18 mouse cellular contexts compared by ENCODE assay signal in genomic region chr9:52323757-52324156, GRCm38 (mm10).
DNase-seq lines count a peak whose midpoint lies in the region; ATAC-seq and TF ChIP-seq lines count a peak whose summit lies in the region.
"Had no signal": no experiment of that assay in that cellular context is flagged by ENCODE, and none has a peak within 500 bp of the region (broad histone marks: within the 10 kb centered on the region; RNA-seq: fewer than 3 reads in every experiment).

No protein-coding gene starts in this region.

- TF ChIP-seq EP300 in heart, adult 2 months (IDR thresholded peaks at IDR 0.05; ENCODE audit: insufficient read depth, low read depth, low read length), result no peak
- no peak for TF ChIP-seq EP300 in stomach, postnatal 0 days (optimal IDR thresholded peaks at IDR 0.05)

- intact Hi-C loops in heart, adult 2 months (cut with DNase I), result no loop called here

- H3K9ac ChIP-seq in heart, adult 2 months (ENCODE audit: low read depth, low read length), result no peak overlapping the region
- H3K9ac ChIP-seq in lung, embryonic 14.5 days, result no peak overlapping the region
- no peak overlapping the region for H3K9ac ChIP-seq in stomach, postnatal 0 days (ENCODE audit: low read length)
- H3K9ac ChIP-seq: forebrain, embryonic 13.5 days; hindbrain, embryonic 14.5 days; limb, embryonic 12.5 days had no signal

- no peak overlapping the region for H3K4me2 ChIP-seq in lung, embryonic 14.5 days
- no peak overlapping the region for H3K4me2 ChIP-seq in stomach, postnatal 0 days (replicated peaks; ENCODE audit: low read depth)
- H3K4me2 ChIP-seq: forebrain, embryonic 13.5 days; hindbrain, embryonic 14.5 days; limb, embryonic 12.5 days had no signal

- no peaks in the 10 kb centered on the region for H3K27me3 ChIP-seq in heart, adult 2 months (ENCODE audit: control insufficient read depth, insufficient read depth, low read length)
- H3K27me3 ChIP-seq in lung, embryonic 14.5 days (ENCODE audit: insufficient read depth, low read length), result no peaks in the 10 kb centered on the region
- H3K27me3 ChIP-seq in Patski, result peaks cover 7% of the 10 kb centered on the region
- H3K27me3 ChIP-seq in stomach, postnatal 0 days (ENCODE audit: control insufficient read depth, insufficient read depth, low read length), result no peaks in the 10 kb centered on the region
- H3K27me3 ChIP-seq: forebrain, embryonic 13.5 days; limb, embryonic 12.5 days had no signal

- in situ Hi-C loops in Patski (cut with MboI; ENCODE audit: low pct_unique_long_range_greater_than_20kb), result no loop called here

- 75% methylated on average over 1 of the region's 1 CpGs for WGBS in heart, adult 2 months
- WGBS in lung, embryonic 14.5 days, result 81% methylated on average over 1 of the region's 1 CpGs
- WGBS in lung, adult 2 months, result 80% methylated on average over 1 of the region's 1 CpGs
- 83% methylated on average over 1 of the region's 1 CpGs for WGBS in stomach, postnatal 0 days

- H3K36me3 ChIP-seq in heart, adult 2 months (ENCODE audit: control insufficient read depth, insufficient read depth, low read length), result no peaks in the 10 kb centered on the region
- H3K36me3 ChIP-seq in lung, embryonic 14.5 days (ENCODE audit: insufficient read depth), result no peaks in the 10 kb centered on the region
- no peaks in the 10 kb centered on the region for H3K36me3 ChIP-seq in stomach, postnatal 0 days (ENCODE audit: control insufficient read depth, insufficient read depth, low read length)
- H3K36me3 ChIP-seq: limb, embryonic 12.5 days had no signal

- H3K27ac ChIP-seq in heart, adult 2 months, result no peak overlapping the region
- H3K27ac ChIP-seq in lung, embryonic 14.5 days (ENCODE audit: low read depth), result no peak overlapping the region
- no peak overlapping the region for H3K27ac ChIP-seq in stomach, postnatal 0 days (replicated peaks)
- H3K27ac ChIP-seq: forebrain, embryonic 13.5 days; hindbrain, embryonic 14.5 days; limb, embryonic 12.5 days had no signal

- no peak for ATAC-seq in lung, embryonic 14.5 days (ENCODE audit: insufficient read depth)
- no peak for ATAC-seq in Patski
- ATAC-seq in stomach, postnatal 0 days (ENCODE audit: low FRiP score, low TSS enrichment), result no peak
- ATAC-seq: forebrain, embryonic 13.5 days; midbrain, embryonic 16.5 days had no signal

- TF ChIP-seq POLR2A in heart, adult 2 months (IDR thresholded peaks at IDR 0.05; ENCODE audit: insufficient read depth, low read depth, low read length), result no peak
- no peak for TF ChIP-seq POLR2A in lung, adult 2 months (IDR thresholded peaks at IDR 0.05; ENCODE audit: borderline replicate concordance, extremely low read depth, low read depth, low read length)

- H3K4me1 ChIP-seq in heart, adult 2 months (ENCODE audit: control insufficient read depth, insufficient read depth, low read length), result no peaks in the 10 kb centered on the region
- no peaks in the 10 kb centered on the region for H3K4me1 ChIP-seq in lung, embryonic 14.5 days (ENCODE audit: insufficient read depth)
- no peaks in the 10 kb centered on the region for H3K4me1 ChIP-seq in lung, adult 2 months (ENCODE audit: control insufficient read depth, insufficient read depth, low read length)
- H3K4me1 ChIP-seq in stomach, postnatal 0 days (replicated peaks; ENCODE audit: control insufficient read depth, insufficient read depth), result no peaks in the 10 kb centered on the region
- H3K4me1 ChIP-seq: forebrain, embryonic 13.5 days; limb, embryonic 12.5 days had no signal

- CTCF ChIA-PET in Patski (lab: Charles Lee), result no interaction called here

- no peaks in the 10 kb centered on the region for H3K9me3 ChIP-seq in lung, embryonic 14.5 days (ENCODE audit: low read depth, low read length)
- no peaks in the 10 kb centered on the region for H3K9me3 ChIP-seq in stomach, postnatal 0 days (ENCODE audit: control insufficient read depth, low read length)
- H3K9me3 ChIP-seq: forebrain, embryonic 13.5 days; limb, embryonic 12.5 days had no signal

- H3K79me2 ChIP-seq in heart, adult 2 months (replicated peaks; ENCODE audit: control insufficient read depth, insufficient read depth, low read length), result no peaks in the 10 kb centered on the region

- no peak overlapping the region for H3K4me3 ChIP-seq in heart, adult 2 months
- no peak overlapping the region for H3K4me3 ChIP-seq in lung, embryonic 14.5 days (ENCODE audit: low read depth, low read length)
- no peak overlapping the region for H3K4me3 ChIP-seq in lung, adult 2 months (replicated peaks; ENCODE audit: extremely low read depth, low read depth, low read length)
- no peak overlapping the region for H3K4me3 ChIP-seq in stomach, postnatal 0 days (ENCODE audit: low read depth, low read length)
- H3K4me3 ChIP-seq: forebrain, embryonic 13.5 days; limb, embryonic 12.5 days had no signal

- POLR2A ChIA-PET in Patski (lab: Charles Lee), result interaction anchor here (0.5 kb wide), 1 partner anchor 594 kb away, joined by 3 read pairs; no protein-coding TSS in a partner anchor

- peak; percentile 26; the same call in 1 of the 2 replicates for TF ChIP-seq CTCF in heart, adult 2 months (IDR thresholded peaks at IDR 0.05)
- TF ChIP-seq CTCF in lung, embryonic 14.5 days (IDR thresholded peaks at IDR 0.05; ENCODE audit: low read depth), result peak; percentile 28
- no peak for TF ChIP-seq CTCF in lung, adult 2 months (IDR thresholded peaks at IDR 0.05; ENCODE audit: insufficient read depth, low read length)
- peak; percentile 61 for TF ChIP-seq CTCF in Patski (IDR thresholded peaks at IDR 0.05)
- peak; percentile 46 for TF ChIP-seq CTCF in stomach, postnatal 0 days (IDR thresholded peaks at IDR 0.05; ENCODE audit: low read depth)

- DNase-seq in heart, adult 2 months, result no peak
- no peak for DNase-seq in heart, adult 8-10 months (ENCODE audit: low spot score)
- DNase-seq in lung, embryonic 14.5 days, result no peak
- no peak for DNase-seq in lung, adult 2 months
- DNase-seq in Patski (ENCODE audit: low read depth, low spot score), result no peak
- no peak for DNase-seq in stomach, postnatal 0 days (ENCODE audit: low spot score)
- DNase-seq in yolk sac, embryonic 10.5 days (ENCODE audit: low spot score), result no peak
- DNase-seq: cerebellum, adult 11-12 months; embryo, embryonic 11 days; heart, adult 11 months; heart, postnatal 10 days; kidney, adult 8-10 months; lung, adult 18-20 months; right cerebral cortex, postnatal 14 days had no signal
